Mouse (Mus musculus) neural tube, embryonic 12.5 days (tissue): ENCODE measurements around the gene Krtap22-2. TPM values are rescaled to one million over a fixed set of nuclear protein-coding genes. Genes with fewer than 3 reads are reported as not detected.
"Not testable (repeated sequence)": the region's sequence is repeated elsewhere in the genome, so short reads cannot be mapped to it uniquely, and the experiment has no call there.

Source experiments
- ATAC-seq: fragments of 200-750 bp; cut with Nextera tagmentation; 2 replicates; pipeline ENCODE4 v1.8.0; 2017; ENCODE audit warnings: low read depth, mild to moderate bottlenecking, moderate TSS enrichment, moderate library complexity; ENCODE audit not compliant: low FRiP score
- H3K27ac ChIP-seq: fragments of 300-500 bp; sonication (generic); 2 replicates; pipeline ENCODE4 v1.5.1; 2016
- H3K27me3 ChIP-seq: fragments of 300-500 bp; sonication (generic); replicated peaks from 2 replicates; pipeline ENCODE4 v1.6.1; 2016; ENCODE audit warnings: mild to moderate bottlenecking
- H3K36me3 ChIP-seq: fragments of 300-500 bp; sonication (generic); 2 replicates; pipeline ENCODE4 v1.6.1; 2016; ENCODE audit warnings: mild to moderate bottlenecking
- H3K4me1 ChIP-seq: fragments of 300-500 bp; sonication (generic); 2 replicates; pipeline ENCODE4 v1.6.1; 2016
- H3K4me2 ChIP-seq: fragments of 300-500 bp; sonication (generic); replicated peaks from 2 replicates; pipeline ENCODE4 v1.6.1; 2016; ENCODE audit warnings: mild to moderate bottlenecking
- H3K4me3 ChIP-seq: fragments of 300-500 bp; sonication (generic); 2 replicates; pipeline ENCODE4 v1.5.1; 2016
- H3K9ac ChIP-seq: fragments of 300-500 bp; sonication (generic); 2 replicates; pipeline ENCODE4 v1.6.1; 2016; ENCODE audit warnings: mild to moderate bottlenecking
- H3K9me3 ChIP-seq: fragments of 300-500 bp; sonication (generic); 2 replicates; pipeline ENCODE4 v1.6.1; 2016; ENCODE audit warnings: mild to moderate bottlenecking
- WGBS: fragments of 180-500 bp; shearing (Covaris S2); methylation state at CpG from one replicate; pipeline ENCODE4 v1.1.7; 2016; 5-methylcytosine and 5-hydroxymethylcytosine counted together
- polyA plus RNA-seq: library from polyadenylated mRNA; unstranded; fragments of >200 nt; fragmentation: Nextera tagmentation; extraction: Ambion mirVana; gene quantifications from 2 replicates; pipeline ENCODE4 v1.2.1, GENCODE M21; 2016

Gene Krtap22-2
- not detected in 2 replicates for polyA plus RNA-seq

DNA sequence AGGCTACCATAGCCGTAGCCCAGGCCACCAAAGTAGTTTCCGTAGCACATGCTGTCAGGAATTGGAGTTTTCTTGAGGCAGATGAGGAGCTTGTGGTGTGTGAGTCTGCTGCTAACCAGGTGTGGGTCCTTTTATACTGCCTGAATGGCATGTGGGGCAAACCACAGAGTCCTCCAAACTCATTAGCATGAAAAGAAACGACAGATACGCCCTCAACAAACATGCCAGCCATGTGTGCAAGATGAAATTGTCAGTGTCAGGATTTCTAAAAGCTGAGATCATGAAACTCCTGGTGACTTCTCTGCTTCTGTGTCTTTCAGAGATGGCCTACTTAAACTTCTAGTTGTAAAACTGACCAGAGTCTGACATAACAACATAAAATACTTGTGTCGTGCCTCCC is at the start of gene Krtap22-2:
Gene Krtap22-2 (minus strand): TSS at position 101 of the 400 bp plus-strand sequence.
- no peak for ATAC-seq
- H3K9ac ChIP-seq: no peak within 1 kb of the TSS
- no peaks in the 10 kb centered on the region for H3K36me3 ChIP-seq
- no peak within 1 kb of the TSS for H3K4me3 ChIP-seq
- H3K27ac ChIP-seq: no peak within 1 kb of the TSS
- no peaks in the 10 kb centered on the region for H3K27me3 ChIP-seq
- no peak within 1 kb of the TSS for H3K4me2 ChIP-seq
- no peaks in the 10 kb centered on the region for H3K9me3 ChIP-seq
- 87% methylated on average over 5 of the region's 5 CpGs for WGBS
- no peaks in the 10 kb centered on the region for H3K4me1 ChIP-seq

DNA sequence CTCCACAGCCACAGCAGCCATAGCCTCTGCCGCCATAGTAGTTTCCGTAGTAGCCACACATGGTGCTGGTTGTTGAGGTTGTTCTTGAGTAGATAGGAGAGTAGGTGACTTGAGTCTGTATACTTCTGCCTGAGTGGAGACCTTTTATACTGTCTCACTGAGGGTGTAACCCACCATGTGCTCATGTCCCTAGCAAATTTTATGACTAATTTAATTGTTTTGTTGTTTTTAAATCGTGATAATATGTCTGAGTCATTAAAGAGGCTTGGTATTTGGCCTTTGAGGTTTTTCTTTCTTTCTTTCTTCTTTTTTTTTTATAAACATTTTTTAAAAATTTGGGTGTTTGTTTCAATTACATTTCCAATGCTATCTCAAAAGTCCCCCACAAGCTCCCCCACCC is 37.2 kb upstream of the Krtap22-2 start, which contains the start of gene Krtap6-5:
Gene Krtap6-5 (minus strand): TSS at position 101 of the 400 bp plus-strand sequence.
- no peaks in the 10 kb centered on the region for H3K36me3 ChIP-seq
- no peak within 1 kb of the TSS for H3K9ac ChIP-seq
- no peak within 1 kb of the TSS for H3K27ac ChIP-seq
- no peak within 1 kb of the TSS for H3K4me3 ChIP-seq
- WGBS: 88% methylated on average over 3 of the region's 3 CpGs
- ATAC-seq: no peak
- no peak within 1 kb of the TSS for H3K4me2 ChIP-seq
- no peaks in the 10 kb centered on the region for H3K4me1 ChIP-seq
- no peaks in the 10 kb centered on the region for H3K27me3 ChIP-seq
- H3K9me3 ChIP-seq: no peaks in the 10 kb centered on the region

DNA sequence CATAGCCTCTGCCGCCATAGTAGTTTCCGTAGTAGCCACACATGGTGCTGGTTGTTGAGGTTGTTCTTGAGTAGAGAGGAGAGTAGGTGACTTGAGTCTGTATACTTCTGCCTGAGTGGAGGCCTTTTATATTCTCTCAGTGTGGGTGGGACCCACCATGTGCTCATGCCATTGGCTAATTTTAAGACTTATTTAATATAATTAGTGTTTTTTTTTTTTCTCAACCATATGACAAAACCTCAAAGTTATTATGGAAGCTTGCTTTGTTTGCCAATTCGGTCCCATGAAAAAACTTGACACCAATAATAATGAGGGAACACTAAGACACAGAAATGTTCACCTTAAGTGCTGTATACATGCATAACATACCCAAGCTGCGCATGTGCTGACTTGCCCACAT is 30.8 kb upstream of the Krtap22-2 start, which contains the start of gene Gm10228:
Gene Gm10228 (minus strand): TSS at position 101 of the 400 bp plus-strand sequence.
- not testable (repeated sequence) for H3K4me1 ChIP-seq, ATAC-seq, H3K4me2 ChIP-seq, H3K9me3 ChIP-seq, H3K27ac ChIP-seq, H3K9ac ChIP-seq, H3K4me3 ChIP-seq, H3K36me3 ChIP-seq, H3K27me3 ChIP-seq
- 94% methylated on average over 2 of the region's 4 CpGs for WGBS

DNA sequence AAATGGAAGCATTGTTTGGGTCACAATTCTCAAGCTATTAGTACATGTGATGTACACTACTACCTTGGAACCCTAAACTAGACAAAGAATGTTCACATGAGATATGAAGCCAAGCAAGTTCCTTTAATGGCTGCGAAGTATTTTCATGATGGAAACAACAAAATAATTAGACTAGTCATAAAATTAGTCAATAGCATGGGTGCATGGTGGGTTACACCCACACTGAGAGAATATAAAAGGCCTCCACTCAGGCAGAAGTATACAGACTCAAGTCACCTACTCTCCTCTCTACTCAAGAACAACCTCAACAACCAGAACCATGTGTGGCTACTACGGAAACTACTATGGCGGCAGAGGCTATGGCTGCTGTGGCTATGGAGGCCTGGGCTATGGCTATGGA is 20.8 kb upstream of the Krtap22-2 start, which contains the start of gene Krtap6-1:
Gene Krtap6-1 (plus strand): TSS at position 301 of the 400 bp plus-strand sequence.
- not testable (repeated sequence) for H3K4me1 ChIP-seq, H3K36me3 ChIP-seq, H3K9me3 ChIP-seq, H3K4me2 ChIP-seq, H3K27me3 ChIP-seq, ATAC-seq, H3K4me3 ChIP-seq, H3K9ac ChIP-seq, H3K27ac ChIP-seq
- WGBS: 84% methylated on average over 3 of the region's 3 CpGs

DNA sequence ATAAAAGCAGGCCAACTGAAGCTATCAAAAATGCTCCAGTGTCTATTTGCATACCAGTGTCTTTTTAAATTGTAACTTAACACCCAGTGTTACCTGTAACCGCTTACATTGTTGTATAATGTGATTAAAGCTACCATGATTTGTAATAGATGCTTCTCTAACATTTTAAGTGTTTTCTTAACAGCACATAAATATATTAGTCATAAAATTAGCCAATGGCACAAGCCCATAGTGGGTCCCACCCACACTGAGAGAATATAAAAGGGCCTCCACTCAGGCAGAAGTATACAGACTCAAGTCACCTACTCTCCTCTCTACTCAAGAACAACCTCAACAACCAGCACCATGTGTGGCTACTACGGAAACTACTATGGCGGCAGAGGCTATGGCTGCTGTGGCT is 4.4 kb upstream of the Krtap22-2 start, which contains the start of gene Gm10229:
Gene Gm10229 (plus strand): TSS at position 301 of the 400 bp plus-strand sequence.
- H3K4me1 ChIP-seq, H3K27ac ChIP-seq, H3K36me3 ChIP-seq, ATAC-seq, H3K4me3 ChIP-seq, H3K9ac ChIP-seq, H3K27me3 ChIP-seq, H3K9me3 ChIP-seq, H3K4me2 ChIP-seq: not testable (repeated sequence)
- WGBS: 87% methylated on average over 2 of the region's 3 CpGs

DNA sequence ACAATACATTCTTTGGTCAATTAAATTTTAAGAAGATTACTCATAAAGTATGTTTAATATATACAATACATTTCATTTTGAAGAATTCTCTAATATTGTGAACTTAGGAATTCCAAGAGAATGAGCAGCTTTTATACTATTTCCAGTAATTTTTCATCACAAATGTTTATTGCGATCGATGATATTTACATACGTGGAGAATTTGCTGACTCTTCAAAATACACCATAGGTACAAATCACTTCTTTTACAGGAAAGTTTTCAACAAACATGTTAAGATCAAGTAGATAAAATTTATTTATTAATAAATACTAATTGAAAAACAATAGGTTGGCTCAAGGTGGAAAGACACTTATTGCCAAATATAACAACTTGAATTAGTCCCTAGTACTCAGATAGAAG is 3.4 kb upstream of the Krtap22-2 start:
- WGBS: 95% methylated on average over 3 of the region's 3 CpGs
- no peak overlapping the region for H3K4me3 ChIP-seq
- H3K4me2 ChIP-seq: no peak overlapping the region
- no peak overlapping the region for H3K27ac ChIP-seq
- H3K9me3 ChIP-seq: no peaks in the 10 kb centered on the region
- no peak overlapping the region for H3K9ac ChIP-seq
- no peaks in the 10 kb centered on the region for H3K36me3 ChIP-seq
- no peaks in the 10 kb centered on the region for H3K27me3 ChIP-seq
- ATAC-seq: no peak
- H3K4me1 ChIP-seq: no peaks in the 10 kb centered on the region

DNA sequence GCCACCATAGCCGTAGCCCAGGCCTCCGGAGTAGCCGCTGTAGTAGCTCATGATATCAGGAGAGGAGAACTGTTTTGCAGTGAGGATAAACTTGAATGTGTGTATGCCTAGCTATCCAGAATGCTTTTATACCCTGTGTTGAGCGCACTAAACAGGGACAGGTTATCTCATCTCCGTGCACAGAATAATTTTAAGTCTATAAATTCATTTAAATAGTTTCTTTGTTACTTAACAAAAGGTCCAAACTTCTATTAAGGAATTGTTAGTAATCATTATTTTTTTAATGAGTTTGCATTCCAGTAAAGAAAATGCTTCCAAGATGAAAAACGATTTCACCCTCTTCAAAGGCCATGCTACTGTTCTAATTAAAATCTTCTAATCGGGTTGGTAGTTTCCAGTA is 47.8 kb downstream of the Krtap22-2 start, which contains the start of gene Krtap16-3:
Gene Krtap16-3 (minus strand): TSS at position 101 of the 400 bp plus-strand sequence.
- 91% methylated on average over 7 of the region's 7 CpGs for WGBS
- Histone ChIP-seq H3K4me3 (no peak within 1 kb of the TSS), H3K9me3 (no peaks in the 10 kb centered on the region), H3K9ac (no peak within 1 kb of the TSS), H3K27ac (no peak within 1 kb of the TSS), H3K4me1 (no peaks in the 10 kb centered on the region), H3K27me3 (no peaks in the 10 kb centered on the region), H3K36me3 (no peaks in the 10 kb centered on the region), H3K4me2 (no peak within 1 kb of the TSS)
- no peak for ATAC-seq

Other genes with a start within 250 kb of the Krtap22-2 start
- not detected in 2 replicates for gene 2310057N15Rik, start 236.6 kb downstream of the Krtap22-2 start, polyA plus RNA-seq
- gene Gm5965, start 232.9 kb downstream of the Krtap22-2 start, polyA plus RNA-seq: not detected in 2 replicates
- gene Gm20741, start 198.5 kb downstream of the Krtap22-2 start, polyA plus RNA-seq: not detected in 2 replicates
- not detected in 2 replicates for gene Krtap15, start 190.5 kb downstream of the Krtap22-2 start, polyA plus RNA-seq
- not detected in 2 replicates for gene Krtap14, start 184.6 kb downstream of the Krtap22-2 start, polyA plus RNA-seq
- not detected in 2 replicates for gene Krtap19-1, start 141.3 kb downstream of the Krtap22-2 start, polyA plus RNA-seq
- not detected in 2 replicates for gene Krtap19-2, start 136.5 kb downstream of the Krtap22-2 start, polyA plus RNA-seq
- not detected in 2 replicates for gene Krtap19-3, start 132.7 kb downstream of the Krtap22-2 start, polyA plus RNA-seq
- not detected in 2 replicates for gene Krtap19-4, start 125.7 kb downstream of the Krtap22-2 start, polyA plus RNA-seq
- not detected in 2 replicates for gene Krtap19-5, start 114.3 kb downstream of the Krtap22-2 start, polyA plus RNA-seq
- gene Krtap19-9b, start 78.5 kb downstream of the Krtap22-2 start, polyA plus RNA-seq: not detected in 2 replicates
- not detected in 2 replicates for gene Krtap16-3, start 47.9 kb downstream of the Krtap22-2 start, polyA plus RNA-seq
- not detected in 2 replicates for gene Gm10229, start 4.5 kb upstream of the Krtap22-2 start, polyA plus RNA-seq
- not detected in 2 replicates for gene Krtap6-1, start 20.9 kb upstream of the Krtap22-2 start, polyA plus RNA-seq
- not detected in 2 replicates for gene Gm10228, start 30.7 kb upstream of the Krtap22-2 start, polyA plus RNA-seq
- gene Krtap6-5, start 37.1 kb upstream of the Krtap22-2 start, polyA plus RNA-seq: not detected in 2 replicates
- not detected in 2 replicates for gene 1110025L11Rik, start 53.2 kb upstream of the Krtap22-2 start, polyA plus RNA-seq
- not detected in 2 replicates for gene Krtap6-3, start 73.3 kb upstream of the Krtap22-2 start, polyA plus RNA-seq
- not detected in 2 replicates for gene Gm6358, start 130.1 kb upstream of the Krtap22-2 start, polyA plus RNA-seq
- not detected in 2 replicates for gene Gm10061, start 140.3 kb upstream of the Krtap22-2 start, polyA plus RNA-seq
- not detected in 2 replicates for gene Gm9789, start 147.2 kb upstream of the Krtap22-2 start, polyA plus RNA-seq
- not detected in 2 replicates for gene Gm7735, start 158.7 kb upstream of the Krtap22-2 start, polyA plus RNA-seq
- not detected in 2 replicates for gene 1110057P08Rik, start 164.0 kb upstream of the Krtap22-2 start, polyA plus RNA-seq
- gene Krtap20-2, start 195.1 kb upstream of the Krtap22-2 start, polyA plus RNA-seq: not detected in 2 replicates